Comparison of ENCODE assay signal across 14 mouse cellular contexts in genomic region chr6:101340051-101340450, GRCm38 (mm10). TPM values are rescaled to one million over a fixed set of nuclear protein-coding genes. Genes with fewer than 3 reads are reported as not detected.
"Had no signal": no experiment of that assay in that cellular context is flagged by ENCODE, and none has a peak within 500 bp of the region (broad histone marks: within the 10 kb centered on the region; RNA-seq: fewer than 3 reads in every experiment).

No protein-coding gene starts in this region.

- H3K4me1 ChIP-seq: liver, embryonic 13.5 days; megakaryocyte, embryonic 14.5 days; midbrain, embryonic 15.5 days had no signal

- H3K9me3 ChIP-seq: liver, embryonic 13.5 days; lung, embryonic 15.5 days; midbrain, embryonic 15.5 days had no signal

- DNase-seq: kidney, postnatal 25 days; liver; liver, embryonic 13.5 days; liver, postnatal 0 days; lung, postnatal 14 days; right cerebral cortex, postnatal 14 days; thymus, postnatal 36 days had no signal

- H3K4me3 ChIP-seq: left cerebral cortex, adult 2 months; liver, embryonic 13.5 days; lung, embryonic 15.5 days; megakaryocyte, embryonic 14.5 days; midbrain, embryonic 15.5 days had no signal

- H3K27ac ChIP-seq: left cerebral cortex, adult 2 months; liver, embryonic 13.5 days; lung, embryonic 15.5 days; macrophage; midbrain, embryonic 15.5 days had no signal

- H3K9ac ChIP-seq: liver, embryonic 13.5 days; liver, postnatal 0 days; lung, embryonic 15.5 days; midbrain, embryonic 15.5 days had no signal

- ATAC-seq: liver, postnatal 0 days; midbrain, embryonic 15.5 days had no signal

- H3K36me3 ChIP-seq: liver, embryonic 13.5 days; lung, embryonic 15.5 days; midbrain, embryonic 15.5 days had no signal

- H3K4me2 ChIP-seq: liver, embryonic 13.5 days; lung, embryonic 15.5 days; midbrain, embryonic 11.5 days; midbrain, embryonic 15.5 days had no signal

- H3K27me3 ChIP-seq: liver, embryonic 13.5 days; lung, embryonic 15.5 days; megakaryocyte, embryonic 14.5 days; midbrain, embryonic 15.5 days had no signal

RNA-seq across cellular contexts. Expression of gene Pdzrn3, which starts 37.6 kb away (rescaled TPM):
- total RNA-seq: monocyte, adult 5-6 weeks had no signal
- polyA plus RNA-seq: macrophage had no signal
